Mouse (Mus musculus): ENCODE measurements around the gene Kcnmb3.

Gene Kcnmb3

GRCm38 (mm10) chr3:32495856-32496710, 4.1 kb upstream of the Kcnmb3 start:
- in situ Hi-C loops (cut with MboI, MseI) = no loop called here

GRCm38 (mm10) chr3:32495088-32495770, 3.2 kb upstream of the Kcnmb3 start:
- in situ Hi-C loops (cut with MboI, MseI) = no loop called here

- in situ Hi-C loops (cut with MboI, MseI) = no loop called here
Observed at GRCm38 (mm10) chr3:32494387-32495087, 2.5 kb upstream of the Kcnmb3 start.

- in situ Hi-C loops (cut with MboI, MseI) = no loop called here
Observed at GRCm38 (mm10) chr3:32490928-32491315, 1.1 kb downstream of the Kcnmb3 start.

- in situ Hi-C loops (cut with MboI, MseI) = no loop called here
Observed at GRCm38 (mm10) chr3:32490076-32490927, 1.7 kb downstream of the Kcnmb3 start.

GRCm38 (mm10) chr3:32488172-32488571, 3.9 kb downstream of the Kcnmb3 start:
- in situ Hi-C loops (cut with MboI, MseI) = no loop called here

GRCm38 (mm10) chr3:32486543-32486942, 5.5 kb downstream of the Kcnmb3 start:
- in situ Hi-C loops (cut with MboI, MseI) = no loop called here

- in situ Hi-C loops (cut with MboI, MseI) = no loop called here
Observed at GRCm38 (mm10) chr3:32483035-32483434, 9.0 kb downstream of the Kcnmb3 start.

- in situ Hi-C loops (cut with MboI, MseI) = no loop called here
Observed at GRCm38 (mm10) chr3:32479961-32480360, 12.1 kb downstream of the Kcnmb3 start.

GRCm38 (mm10) chr3:32473184-32473583, 18.8 kb downstream of the Kcnmb3 start:
- in situ Hi-C loops (cut with MboI, MseI) = loop anchor here (25.0 kb wide), 1 partner anchor 686 kb away; no protein-coding TSS in a partner anchor

- in situ Hi-C loops (cut with MboI, MseI) = loop anchor here (25.0 kb wide), 1 partner anchor 685 kb away; no protein-coding TSS in a partner anchor
Observed at GRCm38 (mm10) chr3:32472191-32472900, 19.7 kb downstream of the Kcnmb3 start.

GRCm38 (mm10) chr3:32471098-32471497, 20.9 kb downstream of the Kcnmb3 start:
- in situ Hi-C loops (cut with MboI, MseI) = loop anchor here (25.0 kb wide), 1 partner anchor 684 kb away; no protein-coding TSS in a partner anchor

- in situ Hi-C loops (cut with MboI, MseI) = loop anchor here (25.0 kb wide), 1 partner anchor 683 kb away; no protein-coding TSS in a partner anchor
Observed at GRCm38 (mm10) chr3:32470449-32470848, 21.6 kb downstream of the Kcnmb3 start.

- in situ Hi-C loops (cut with MboI, MseI) = loop anchor here (25.0 kb wide), 1 partner anchor 681 kb away; no protein-coding TSS in a partner anchor
Observed at GRCm38 (mm10) chr3:32468411-32468810, 23.6 kb downstream of the Kcnmb3 start.

GRCm38 (mm10) chr3:32467321-32467720, 24.7 kb downstream of the Kcnmb3 start:
- in situ Hi-C loops (cut with MboI, MseI) = loop anchor here (25.0 kb wide), 1 partner anchor 680 kb away; no protein-coding TSS in a partner anchor

- in situ Hi-C loops (cut with MboI, MseI) = loop anchor here (25.0 kb wide), 1 partner anchor 672 kb away; no protein-coding TSS in a partner anchor
Observed at GRCm38 (mm10) chr3:32459777-32460176, 32.3 kb downstream of the Kcnmb3 start.

- in situ Hi-C loops (cut with MboI, MseI) = loop anchor here (25.0 kb wide), 1 partner anchor 667 kb away; no protein-coding TSS in a partner anchor
Observed at GRCm38 (mm10) chr3:32454329-32455021, 37.6 kb downstream of the Kcnmb3 start.

GRCm38 (mm10) chr3:32441710-32442109, 50.3 kb downstream of the Kcnmb3 start:
- in situ Hi-C loops (cut with MboI, MseI) = no loop called here

- in situ Hi-C loops (cut with MboI, MseI) = no loop called here
Observed at GRCm38 (mm10) chr3:32438716-32439115, 53.3 kb downstream of the Kcnmb3 start.
